Mouse (Mus musculus): ENCODE data around the gene Krt88. TPM values are rescaled to one million over a fixed set of nuclear protein-coding genes. Genes with fewer than 3 reads are reported as not detected.
A peak's percentile ranks its signal among the peaks of the same experiment; 100 is the strongest.

Krt88 gene
- total and polyA plus RNA-seq, 2 experiments from 2014 or later, result not detected

DNA sequence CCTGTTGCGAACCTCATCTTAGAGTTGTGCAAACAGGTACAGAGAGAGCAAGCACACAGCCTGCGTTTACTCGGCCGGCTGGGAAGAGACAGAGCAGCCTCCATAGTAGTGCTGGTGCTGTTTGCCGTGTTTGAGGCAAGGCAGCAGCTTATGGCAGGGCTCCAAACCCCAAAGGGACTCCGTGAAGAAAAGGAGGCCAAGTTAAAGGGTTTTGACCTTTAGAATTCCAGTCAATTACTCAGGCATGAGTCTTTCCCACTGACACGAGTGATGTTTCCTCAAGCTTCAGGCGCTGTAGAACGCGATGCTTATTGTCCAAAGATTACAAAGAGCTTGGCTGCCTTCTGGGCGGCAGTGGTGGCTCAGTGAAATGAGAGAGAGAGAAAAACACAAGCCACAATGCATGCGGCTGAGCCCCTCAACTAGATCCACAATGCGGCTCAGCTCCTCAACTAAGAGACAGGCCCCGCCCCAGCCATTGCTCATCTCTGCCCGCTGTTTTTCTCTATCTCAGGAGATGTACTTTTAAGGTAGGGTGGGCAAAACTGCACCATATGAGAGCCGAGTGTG, 10.9 kb downstream of the Krt88 start:
- no peaks in the 10 kb centered on the region for H3K4me1 ChIP-seq (ENCODE audit: control insufficient read depth, insufficient read depth)
- no peak for ATAC-seq (ENCODE audit: insufficient read depth, low read depth)
- no peak for DNase-seq (ENCODE audit: low spot score)
- H3K36me3 ChIP-seq (replicated peaks; ENCODE audit: control insufficient read depth, insufficient read depth, low read length), result no peaks in the 10 kb centered on the region
- H3K27ac ChIP-seq (ENCODE audit: low read depth), result no peak overlapping the region
- 60% methylated on average over 16 of the region's 16 CpGs for WGBS
- no peaks in the 10 kb centered on the region for H3K27me3 ChIP-seq (ENCODE audit: control insufficient read depth, insufficient read depth, low read length)
- no peak overlapping the region for H3K4me3 ChIP-seq (ENCODE audit: low read depth, low read length)
- no peak for TF ChIP-seq EP300 (IDR thresholded peaks at IDR 0.05; ENCODE audit: low read depth)
- no peak for TF ChIP-seq CTCF (IDR thresholded peaks at IDR 0.05; ENCODE audit: low read depth)
- peaks cover 5% of the 10 kb centered on the region; the same call in 1 of the 2 replicates for H3K9me3 ChIP-seq (replicated peaks; ENCODE audit: control insufficient read depth, low read length)
- H3K9ac ChIP-seq (replicated peaks; ENCODE audit: low read depth, low read length), result no peak overlapping the region
- no peak overlapping the region for H3K4me2 ChIP-seq (ENCODE audit: low read depth, low read length)

DNA sequence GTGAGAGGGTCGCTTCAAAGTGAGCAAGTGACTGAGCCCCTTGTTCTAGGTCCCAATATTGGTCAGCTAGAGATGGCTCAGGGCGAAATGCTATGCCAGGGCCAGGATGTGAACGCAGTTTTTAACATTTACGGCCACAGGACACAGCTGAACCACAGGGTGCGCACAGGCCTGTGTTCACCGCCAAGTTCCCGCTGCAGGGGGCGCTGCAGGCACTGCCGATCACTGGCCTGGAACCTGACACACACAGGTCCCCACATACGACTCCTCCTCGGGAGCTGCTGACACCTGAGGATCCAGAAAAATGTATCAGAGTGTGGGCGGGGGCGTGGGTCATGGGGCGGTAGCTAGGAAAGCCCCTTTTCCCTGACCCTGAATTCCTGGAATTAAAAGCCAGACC, 11.7 kb downstream of the Krt88 start:
- H3K9me3 ChIP-seq (replicated peaks; ENCODE audit: control insufficient read depth, low read length), result peaks cover 5% of the 10 kb centered on the region; the same call in 1 of the 2 replicates
- H3K27me3 ChIP-seq (ENCODE audit: control insufficient read depth, insufficient read depth, low read length), result no peaks in the 10 kb centered on the region
- H3K9ac ChIP-seq (replicated peaks; ENCODE audit: low read depth, low read length), result no peak overlapping the region
- DNase-seq (ENCODE audit: low spot score), result no peak
- TF ChIP-seq EP300 (IDR thresholded peaks at IDR 0.05; ENCODE audit: low read depth) (no peak), CTCF (IDR thresholded peaks at IDR 0.05; ENCODE audit: low read depth) (no peak)
- H3K36me3 ChIP-seq (replicated peaks; ENCODE audit: control insufficient read depth, insufficient read depth, low read length), result no peaks in the 10 kb centered on the region
- no peak overlapping the region for H3K4me2 ChIP-seq (ENCODE audit: low read depth, low read length)
- 78% methylated on average over 14 of the region's 14 CpGs for WGBS
- no peak for ATAC-seq (ENCODE audit: insufficient read depth, low read depth)
- H3K4me3 ChIP-seq (ENCODE audit: low read depth, low read length), result no peak overlapping the region
- H3K4me1 ChIP-seq (ENCODE audit: control insufficient read depth, insufficient read depth), result no peaks in the 10 kb centered on the region
- H3K27ac ChIP-seq (ENCODE audit: low read depth), result no peak overlapping the region

DNA sequence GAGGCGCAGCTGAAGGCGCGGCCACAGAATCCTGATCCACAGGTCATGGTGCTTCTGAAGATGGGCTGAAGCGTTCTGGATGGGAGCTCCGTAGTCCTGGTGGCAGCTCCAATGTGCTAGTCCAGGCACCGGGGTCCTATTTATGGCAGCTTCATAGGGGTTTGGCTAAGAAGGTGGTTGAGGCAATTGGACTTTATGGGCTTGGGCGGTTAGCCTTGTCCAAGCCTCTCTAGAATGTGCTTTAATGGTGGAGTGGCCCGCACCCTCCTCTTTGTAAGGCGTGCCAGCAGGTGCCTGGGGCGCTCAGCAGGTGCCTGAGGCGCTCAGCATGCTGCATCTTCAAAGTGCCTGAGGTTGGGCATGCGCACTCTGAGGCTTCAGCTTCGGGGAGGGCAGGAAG, 16.1 kb downstream of the Krt88 start, which contains the start of gene Krt81:
TSS of gene Krt81 (minus strand) at position 101 of the 400 bp plus-strand sequence.
- 71% methylated on average over 13 of the region's 13 CpGs for whole genome bisulfite sequencing
- Histone ChIP-seq H3K9ac (replicated peaks; ENCODE audit: low read depth, low read length) (no peak within 1 kb of the TSS), H3K9me3 (replicated peaks; ENCODE audit: control insufficient read depth, low read length) (no peaks in the 10 kb centered on the region), H3K27ac (ENCODE audit: low read depth) (no peak within 1 kb of the TSS), H3K27me3 (ENCODE audit: control insufficient read depth, insufficient read depth, low read length) (no peaks in the 10 kb centered on the region), H3K4me3 (ENCODE audit: low read depth, low read length) (no peak within 1 kb of the TSS), H3K36me3 (replicated peaks; ENCODE audit: control insufficient read depth, insufficient read depth, low read length) (no peaks in the 10 kb centered on the region), H3K4me2 (ENCODE audit: low read depth, low read length) (no peak within 1 kb of the TSS), H3K4me1 (ENCODE audit: control insufficient read depth, insufficient read depth) (no peaks in the 10 kb centered on the region)
- no peak for ATAC-seq (ENCODE audit: insufficient read depth, low read depth)
- DNase-seq (ENCODE audit: low spot score), result no peak
- no peak for TF ChIP-seq EP300 (IDR thresholded peaks at IDR 0.05; ENCODE audit: low read depth)
- no peak for TF ChIP-seq CTCF (IDR thresholded peaks at IDR 0.05; ENCODE audit: low read depth)

DNA sequence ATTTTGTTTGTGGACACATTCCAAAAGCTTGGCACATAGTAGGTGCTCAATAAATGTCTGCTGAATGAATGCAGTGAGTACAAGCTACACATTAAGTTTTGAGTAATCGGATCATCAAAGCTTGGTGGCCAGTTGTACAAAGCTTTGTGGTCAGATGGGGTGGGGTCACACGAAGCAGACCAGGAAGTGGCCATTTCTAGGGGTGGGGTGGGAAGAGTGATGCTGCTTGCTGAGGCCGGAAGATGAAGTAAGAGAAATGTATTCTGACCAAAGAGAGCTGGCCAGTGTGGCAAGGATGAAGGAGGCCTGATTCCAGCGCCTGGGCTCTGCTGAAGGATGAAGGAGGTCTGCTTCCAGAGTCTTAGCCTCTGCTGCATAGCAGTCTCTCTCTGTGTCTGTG, 21.5 kb downstream of the Krt88 start:
- no peak overlapping the region for H3K9ac ChIP-seq (replicated peaks; ENCODE audit: low read depth, low read length)
- H3K27me3 ChIP-seq (ENCODE audit: control insufficient read depth, insufficient read depth, low read length), result no peaks in the 10 kb centered on the region
- no peak overlapping the region for H3K27ac ChIP-seq (ENCODE audit: low read depth)
- no peak for DNase-seq (ENCODE audit: low spot score)
- no peak overlapping the region for H3K4me3 ChIP-seq (ENCODE audit: low read depth, low read length)
- H3K4me2 ChIP-seq (ENCODE audit: low read depth, low read length), result no peak overlapping the region
- TF ChIP-seq CTCF (IDR thresholded peaks at IDR 0.05; ENCODE audit: low read depth) (no peak), EP300 (IDR thresholded peaks at IDR 0.05; ENCODE audit: low read depth) (no peak)
- no peaks in the 10 kb centered on the region for H3K9me3 ChIP-seq (replicated peaks; ENCODE audit: control insufficient read depth, low read length)
- no peaks in the 10 kb centered on the region for H3K36me3 ChIP-seq (replicated peaks; ENCODE audit: control insufficient read depth, insufficient read depth, low read length)
- 66% methylated on average over 4 of the region's 4 CpGs for WGBS
- no peaks in the 10 kb centered on the region for H3K4me1 ChIP-seq (ENCODE audit: control insufficient read depth, insufficient read depth)
- ATAC-seq (ENCODE audit: insufficient read depth, low read depth), result no peak

DNA sequence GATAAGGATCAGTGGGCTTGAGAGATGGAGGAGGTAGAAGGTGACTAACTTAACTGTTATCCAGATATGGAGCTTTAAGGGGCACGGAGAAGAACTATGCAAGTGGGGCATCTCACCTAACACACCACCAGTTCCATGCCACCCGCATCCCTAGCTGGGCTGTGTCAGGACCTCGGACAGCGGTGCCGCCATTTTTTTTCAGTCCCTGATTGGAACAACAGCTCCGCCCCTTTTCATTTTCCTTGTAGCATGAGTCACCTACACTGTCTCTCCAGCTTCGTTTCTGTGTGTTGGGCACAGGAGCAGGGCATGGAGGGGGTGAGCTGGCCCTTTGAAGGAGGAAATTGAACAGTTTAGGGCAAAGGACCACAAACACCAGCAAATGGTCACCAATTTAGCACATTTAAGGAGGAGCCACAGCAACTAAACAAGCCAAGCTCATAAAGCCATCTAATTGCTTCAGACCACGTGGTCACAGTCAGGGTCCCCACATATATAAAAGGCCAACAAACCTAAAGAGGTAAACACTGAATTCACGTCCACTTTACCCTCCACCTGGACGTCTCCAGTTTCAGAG, 25.5 kb downstream of the Krt88 start, which contains the start of gene Krt86:
TSS of gene Krt86 (plus strand) at position 527 of the 577 bp plus-strand sequence.
- 16% methylated on average over 10 of the region's 10 CpGs for WGBS
- no peaks in the 10 kb centered on the region for H3K36me3 ChIP-seq (replicated peaks; ENCODE audit: control insufficient read depth, insufficient read depth, low read length)

More for the DNA sequence above, 25.5 kb downstream of the Krt88 start, which contains the start of gene Krt86:
- H3K9ac ChIP-seq (replicated peaks; ENCODE audit: low read depth, low read length), result no peak within 1 kb of the TSS
- no peak within 1 kb of the TSS for H3K4me3 ChIP-seq (ENCODE audit: low read depth, low read length)
- no peak for ATAC-seq (ENCODE audit: insufficient read depth, low read depth)
- no peaks in the 10 kb centered on the region for H3K4me1 ChIP-seq (ENCODE audit: control insufficient read depth, insufficient read depth)
- H3K27me3 ChIP-seq (ENCODE audit: control insufficient read depth, insufficient read depth, low read length), result no peaks in the 10 kb centered on the region
- no peaks in the 10 kb centered on the region for H3K9me3 ChIP-seq (replicated peaks; ENCODE audit: control insufficient read depth, low read length)
- H3K4me2 ChIP-seq (ENCODE audit: low read depth, low read length), result no peak within 1 kb of the TSS
- no peak within 1 kb of the TSS for H3K27ac ChIP-seq (ENCODE audit: low read depth)
- TF ChIP-seq CTCF (IDR thresholded peaks at IDR 0.05; ENCODE audit: low read depth) (no peak), EP300 (IDR thresholded peaks at IDR 0.05; ENCODE audit: low read depth) (no peak)
- DNase-seq (ENCODE audit: low spot score), result peak; percentile 66

Data from heart, postnatal 0 days (tissue).